Mouse (Mus musculus): ENCODE data around the gene Zfp687.
"Not testable (repeated sequence)": the region's sequence is repeated elsewhere in the genome, so short reads cannot be mapped to it uniquely, and the experiment has no call there.

Gene Zfp687

DNA sequence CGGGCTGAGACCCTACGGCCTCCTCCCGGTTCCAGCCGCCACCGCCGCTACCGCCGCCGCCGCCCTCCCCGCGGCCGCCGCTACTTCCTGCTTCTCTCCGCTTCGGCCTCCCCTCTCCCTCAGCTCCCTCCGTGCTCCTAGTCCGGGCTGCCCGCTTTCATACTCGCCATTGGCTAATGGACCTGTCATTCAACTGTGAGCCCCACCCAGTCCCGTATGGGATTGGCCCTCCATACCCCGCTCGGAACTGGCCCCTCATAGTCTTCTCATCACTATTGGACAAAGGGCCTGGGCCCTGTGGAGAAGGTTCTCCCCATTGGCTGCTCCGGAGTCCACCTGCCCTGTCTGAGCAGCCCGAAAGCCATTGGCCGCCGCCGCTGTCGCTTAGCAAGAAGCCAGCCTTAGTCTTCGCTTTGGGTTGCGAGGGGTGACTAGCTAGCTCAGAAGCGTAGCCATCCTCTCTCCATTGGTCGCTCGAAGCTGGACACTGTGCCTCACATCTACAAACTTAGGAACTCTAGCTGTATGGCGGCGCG is at the start of gene Zfp687:
Gene Zfp687, minus strand, starts transcription at position 112 of the 536 bp plus-strand sequence.
- peak; percentile 100 for DNase-seq

DNA sequence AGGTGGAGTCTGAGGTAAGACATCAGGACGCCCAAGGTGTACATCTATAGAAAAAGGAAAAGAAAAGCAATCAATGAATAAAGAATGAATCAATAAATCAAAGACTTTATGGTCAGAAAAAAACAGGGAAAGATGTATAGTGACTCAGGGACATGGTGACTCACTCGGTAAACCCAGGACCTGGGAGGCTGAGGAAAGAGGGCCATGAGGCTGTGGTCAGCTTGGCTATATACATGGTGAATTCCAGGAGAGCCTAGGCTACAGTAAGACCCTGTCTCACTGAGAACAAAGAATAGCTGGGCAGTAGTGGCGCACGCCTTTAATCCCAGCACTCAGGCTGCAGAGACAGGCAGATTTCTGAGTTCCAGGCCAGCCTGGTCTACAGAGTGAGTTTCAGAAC is 48.5 kb upstream of the Zfp687 start:
- DNase-seq: no peak

DNA sequence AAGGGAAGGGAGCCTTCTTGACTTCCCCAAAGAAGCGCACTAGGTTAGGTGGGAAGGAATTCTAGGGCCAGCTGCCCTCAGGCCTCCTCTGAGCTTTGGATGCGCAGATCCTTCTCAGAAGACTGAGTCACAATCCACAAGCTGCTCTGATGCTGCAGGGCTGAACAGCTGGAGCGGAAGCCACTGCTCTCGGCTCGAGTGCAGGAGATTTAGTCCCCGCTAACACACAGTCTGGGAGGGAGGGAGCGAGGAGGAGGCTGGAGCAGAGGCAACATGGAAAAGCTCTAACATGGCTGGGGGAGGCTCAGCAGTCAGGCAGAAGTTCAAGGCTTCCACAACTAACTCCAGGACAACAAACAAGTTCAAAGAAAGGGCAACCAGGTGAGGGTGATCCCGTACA is 42.8 kb upstream of the Zfp687 start:
- no peak for DNase-seq

DNA sequence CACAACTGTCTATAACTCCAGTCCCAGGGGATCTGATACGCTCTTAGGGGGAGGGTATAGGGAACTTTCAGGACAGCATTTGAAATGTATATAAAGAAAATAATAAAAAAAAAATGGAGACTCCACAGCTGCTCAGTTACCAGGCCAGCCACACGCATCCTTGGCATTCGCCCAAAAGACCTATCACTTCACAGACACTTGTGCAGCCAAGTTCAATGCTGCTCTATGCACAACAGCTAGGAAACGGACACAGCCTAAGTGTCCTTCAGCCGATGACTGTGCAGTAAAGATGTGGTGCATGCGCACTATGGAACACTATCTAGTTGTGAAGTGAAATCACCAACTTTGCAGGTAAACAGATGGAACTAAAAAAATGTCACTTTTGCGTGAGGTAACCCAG is 41.0 kb upstream of the Zfp687 start:
- DNase-seq: no peak

DNA sequence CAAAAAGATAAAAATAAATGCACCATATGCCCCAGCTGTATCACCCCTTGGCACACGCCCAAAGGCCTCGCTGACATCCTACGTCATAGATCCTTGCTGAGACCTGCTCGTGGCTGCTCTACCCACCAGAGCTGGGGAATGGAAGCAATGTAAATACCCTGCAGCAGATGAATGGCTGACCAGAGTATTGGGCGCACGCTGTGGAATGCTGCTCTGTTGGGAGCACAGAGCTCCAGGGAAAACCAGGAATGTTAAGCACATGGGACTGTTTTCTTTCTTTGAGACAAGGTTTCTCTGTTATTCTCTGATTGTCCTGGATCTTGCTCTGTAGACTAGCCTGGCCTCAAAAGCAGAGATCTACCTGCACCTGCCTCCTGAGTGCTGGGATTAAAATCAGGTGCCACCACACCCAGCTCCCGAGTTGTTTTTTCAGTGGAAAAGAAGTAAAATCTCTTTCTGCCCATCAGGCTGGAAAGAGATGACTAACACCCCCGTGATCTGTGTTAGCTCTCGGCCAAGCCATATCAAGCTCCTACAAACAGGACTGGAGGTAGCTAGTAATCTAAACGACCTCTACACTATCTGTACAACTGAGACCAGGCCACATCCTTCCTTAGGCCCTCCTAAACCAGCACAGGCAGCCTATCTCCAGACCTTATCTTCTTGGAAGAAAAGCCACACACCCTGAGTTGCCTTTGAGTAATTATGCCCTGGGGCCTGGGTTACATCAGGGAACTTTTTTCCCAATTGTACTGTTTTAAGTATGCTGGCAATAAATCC is 39.4 kb upstream of the Zfp687 start:
- DNase-seq: peak; percentile 37

DNA sequence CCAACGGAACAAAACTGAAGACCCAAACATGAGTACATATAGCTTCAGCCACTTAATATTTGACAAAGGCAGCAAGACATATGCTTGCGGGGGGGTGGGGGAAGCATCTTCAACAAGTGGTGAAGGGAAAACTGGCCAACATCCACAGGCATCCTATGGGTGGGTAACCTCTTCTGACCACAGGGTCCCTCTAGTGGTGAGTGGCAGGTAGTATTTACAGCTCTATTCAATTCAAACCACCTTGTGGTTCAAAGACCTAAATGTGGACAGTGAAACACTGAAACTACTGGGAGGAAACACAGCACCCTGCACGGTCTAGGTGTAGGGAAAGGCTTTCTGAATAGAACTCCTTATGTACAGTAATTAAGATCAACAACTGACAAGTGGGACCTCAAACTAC is 38.5 kb upstream of the Zfp687 start:
- no peak for DNase-seq

DNA sequence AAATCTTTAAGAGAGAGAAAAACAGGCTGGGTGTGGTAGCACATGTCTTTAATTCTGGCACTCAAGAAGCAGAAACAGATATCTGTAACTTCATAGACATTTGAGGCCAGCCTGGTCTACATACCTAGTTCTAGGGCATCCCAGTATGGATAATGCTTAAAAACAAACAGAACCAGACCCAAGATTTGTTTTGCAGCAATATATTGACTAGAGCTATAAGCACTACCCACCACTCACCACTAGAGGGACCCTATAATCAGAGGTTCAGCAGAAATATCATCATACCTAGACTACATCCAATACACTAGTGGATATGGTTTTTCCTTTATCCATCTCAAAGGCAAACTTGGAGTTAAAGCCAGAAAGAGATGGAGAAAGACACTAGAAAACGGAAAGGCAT is 37.7 kb upstream of the Zfp687 start:
- no peak for DNase-seq

DNA sequence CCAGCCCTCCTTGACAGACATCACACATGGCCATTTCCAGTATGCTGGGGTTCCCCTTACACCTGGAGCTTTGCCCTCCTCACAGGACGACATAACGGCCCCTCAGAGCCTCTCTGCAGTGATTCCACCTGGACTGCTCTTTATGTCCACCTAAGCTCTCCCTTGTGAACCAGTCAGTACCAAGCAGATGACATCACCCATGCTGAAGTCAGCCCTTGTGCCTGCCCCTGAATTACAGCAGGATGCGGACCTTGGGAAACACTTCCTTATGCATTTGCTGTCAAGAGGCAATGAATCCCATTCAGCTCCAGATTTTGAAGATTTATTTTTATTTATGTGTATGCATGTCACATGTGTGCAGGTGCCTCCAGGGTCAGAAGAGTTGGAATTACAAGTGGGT is 32.7 kb upstream of the Zfp687 start:
- DNase-seq: no peak

DNA sequence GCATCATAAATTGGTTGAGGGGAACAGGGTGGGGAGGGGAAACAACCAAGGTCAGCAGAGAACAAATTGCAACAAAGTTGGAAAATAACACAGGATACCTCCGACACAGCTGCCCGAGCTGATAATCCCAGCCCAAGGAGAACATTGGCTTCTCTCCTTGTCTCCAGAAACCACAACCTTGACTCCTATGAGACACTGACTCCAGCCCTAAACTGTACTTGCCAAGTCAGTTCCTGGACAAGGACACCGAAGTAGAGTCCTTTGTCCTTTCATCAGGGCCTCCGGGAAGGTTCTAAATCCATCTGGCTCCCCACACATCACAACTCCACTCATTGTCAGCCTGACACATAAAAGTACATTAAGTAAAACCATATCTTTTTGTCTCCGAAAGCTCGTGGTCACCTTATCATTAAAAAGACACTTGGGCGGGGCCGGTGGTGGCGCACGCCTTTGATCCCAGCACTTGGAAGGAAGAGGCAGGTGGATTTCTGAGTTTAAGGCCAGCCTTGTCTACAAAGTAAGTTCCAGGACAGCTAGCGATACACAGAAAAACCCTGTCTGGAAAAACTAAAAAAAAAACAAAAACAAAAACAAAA is 31.3 kb upstream of the Zfp687 start:
- DNase-seq: no peak

DNA sequence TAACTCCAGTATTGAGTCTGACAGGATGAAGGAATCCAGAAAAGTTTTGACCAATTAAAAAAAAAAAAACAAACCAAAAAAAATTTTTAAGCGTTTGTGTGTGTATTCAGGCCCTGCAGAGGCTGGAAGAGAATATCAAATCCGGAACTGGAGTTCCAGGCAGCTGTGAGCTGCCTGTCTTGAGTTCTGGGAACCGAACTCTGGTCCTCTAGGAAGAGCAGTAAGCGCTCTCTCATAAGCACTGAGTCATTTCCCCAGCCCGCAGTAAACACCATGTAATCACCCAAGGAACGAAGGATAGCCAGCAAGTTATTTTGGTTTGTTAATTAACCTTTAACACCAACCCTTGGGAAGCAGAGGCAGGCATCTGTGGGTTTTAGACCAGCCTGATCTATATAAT is 28.0 kb upstream of the Zfp687 start:
- no peak for DNase-seq

DNA sequence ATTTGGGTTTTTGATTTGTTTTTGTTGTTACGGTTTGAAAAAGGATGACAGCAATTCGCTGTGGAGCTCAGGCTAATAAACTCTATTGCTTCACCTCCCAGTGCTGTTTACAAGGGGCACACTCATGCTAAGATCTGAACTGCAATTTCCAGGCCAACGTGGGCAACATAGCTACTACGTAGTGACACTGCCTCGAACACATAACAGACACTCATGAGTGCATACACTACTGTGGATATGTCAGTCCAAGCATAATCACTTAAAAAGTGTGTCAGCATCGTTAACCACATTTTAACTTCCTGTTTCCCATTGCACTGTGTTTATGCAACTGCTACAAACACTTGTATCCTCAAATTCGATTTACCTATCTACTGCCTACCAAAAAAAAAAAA is 27.6 kb upstream of the Zfp687 start:
- DNase-seq: no peak

DNA sequence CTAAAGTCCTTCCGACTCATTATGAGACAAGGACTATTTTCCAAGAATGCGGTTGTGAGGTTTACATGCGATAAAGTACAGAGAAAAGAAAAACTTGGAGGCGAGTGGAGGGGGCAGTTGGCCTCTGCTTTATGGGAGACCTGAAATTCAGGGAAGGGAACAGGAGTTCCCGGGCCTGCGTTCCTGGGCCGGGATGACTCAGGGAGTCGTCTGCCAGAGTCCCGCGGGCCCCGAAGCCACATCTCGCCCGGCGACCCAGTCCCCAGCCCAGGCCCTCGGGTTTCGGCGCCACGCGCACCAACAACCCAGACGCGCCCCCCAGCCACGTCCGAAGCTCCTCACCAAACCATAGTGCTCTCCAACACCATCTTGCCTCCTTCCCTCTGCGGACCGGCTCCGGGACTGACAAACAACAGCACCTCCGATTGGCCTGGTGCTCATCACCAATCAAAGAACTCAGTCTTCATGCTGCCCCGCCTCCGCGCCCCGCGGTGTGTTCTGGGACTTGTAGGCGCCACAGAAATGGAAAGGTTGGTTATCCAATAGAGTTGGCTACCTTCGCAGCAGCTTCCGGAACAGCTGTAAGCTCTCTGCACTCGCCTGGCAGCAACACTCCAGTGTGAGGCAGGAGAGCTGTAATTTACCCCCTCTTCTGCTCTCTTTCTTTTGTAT is 27.1 kb upstream of the Zfp687 start, which contains the start of gene Psmd4:
Gene Psmd4, minus strand, starts transcription at position 449 of the 672 bp plus-strand sequence.
- peak; percentile 95 for DNase-seq

DNA sequence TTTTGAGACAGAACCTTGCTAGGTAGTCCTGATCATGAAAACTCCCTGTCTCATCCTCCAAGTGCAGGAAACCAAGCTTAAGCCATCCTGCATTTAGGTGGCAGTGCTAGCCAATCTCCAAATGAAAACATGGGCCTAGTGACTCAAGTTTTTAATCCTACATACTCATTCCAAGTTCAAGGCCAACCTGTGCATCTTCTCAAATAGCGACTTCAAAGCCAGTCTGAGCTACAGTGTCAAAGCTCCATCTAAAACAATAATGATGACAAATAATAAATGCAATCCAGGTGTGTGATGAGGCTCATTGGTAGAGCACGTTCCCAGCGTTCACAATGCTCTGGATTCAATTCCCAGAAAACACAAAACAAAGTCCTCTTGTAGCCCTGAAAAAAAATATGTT is 26.4 kb upstream of the Zfp687 start:
- no peak for DNase-seq

DNA sequence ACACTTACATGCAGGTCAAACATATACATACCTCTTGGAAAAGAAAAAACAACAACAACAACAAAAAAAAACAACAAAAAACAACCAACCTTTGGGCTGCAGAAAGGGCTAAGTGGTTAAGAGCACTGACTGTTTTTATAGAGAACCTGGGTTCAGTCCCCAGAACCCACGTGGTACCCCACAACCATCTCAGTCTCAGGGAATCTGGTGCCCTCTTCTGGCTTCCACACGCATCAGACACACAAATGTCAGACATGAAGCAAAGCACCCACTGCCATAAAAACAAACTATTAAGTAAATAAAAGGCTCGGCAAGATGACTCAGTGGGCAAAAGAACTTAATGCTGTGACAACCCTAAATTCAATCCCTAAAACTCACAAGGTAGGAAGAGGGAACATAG is 14.7 kb upstream of the Zfp687 start:
- no peak for DNase-seq

DNA sequence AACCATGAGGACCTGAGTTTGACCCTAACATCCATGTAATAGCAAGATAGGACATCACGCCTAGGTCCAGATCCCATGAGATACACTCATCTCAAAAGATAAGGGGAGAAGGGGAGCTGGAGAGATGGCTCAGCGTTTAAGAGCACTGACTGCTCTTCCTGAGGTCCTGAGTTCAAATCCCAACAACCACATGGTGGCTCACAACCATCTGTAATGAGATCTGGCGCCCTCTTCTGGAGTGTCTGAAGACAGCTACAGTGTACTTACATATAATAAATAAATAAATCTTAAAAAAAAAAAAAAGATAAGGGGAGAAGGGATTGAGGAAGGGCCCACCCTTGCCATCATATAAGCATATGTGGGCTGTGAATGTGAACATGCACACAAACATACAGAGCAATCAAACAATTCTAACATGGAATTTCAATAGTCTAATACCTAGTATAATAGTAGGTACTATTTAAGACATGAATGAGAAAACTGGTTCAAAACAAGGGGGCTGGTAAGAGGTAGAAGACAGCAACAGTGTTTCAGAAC is 14.1 kb upstream of the Zfp687 start:
- DNase-seq: not testable (repeated sequence)

DNA sequence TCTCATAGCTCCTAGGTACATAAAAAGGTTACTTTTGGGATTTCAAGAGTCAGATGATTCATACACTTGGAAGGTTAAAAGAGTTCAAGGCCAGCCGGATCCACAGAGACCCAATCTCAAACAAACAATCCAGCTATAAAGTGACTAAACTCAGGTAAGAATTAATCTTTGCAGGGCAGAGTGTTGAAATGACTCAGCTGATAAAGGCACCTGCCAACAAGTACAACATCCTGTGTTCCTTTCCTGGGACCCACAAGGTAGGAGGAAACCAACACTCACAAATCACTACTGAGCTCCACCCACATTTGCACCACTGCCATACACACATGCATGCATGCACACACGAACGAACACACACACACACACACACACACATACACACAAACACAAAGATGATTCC is 13.4 kb upstream of the Zfp687 start:
- no peak for DNase-seq

DNA sequence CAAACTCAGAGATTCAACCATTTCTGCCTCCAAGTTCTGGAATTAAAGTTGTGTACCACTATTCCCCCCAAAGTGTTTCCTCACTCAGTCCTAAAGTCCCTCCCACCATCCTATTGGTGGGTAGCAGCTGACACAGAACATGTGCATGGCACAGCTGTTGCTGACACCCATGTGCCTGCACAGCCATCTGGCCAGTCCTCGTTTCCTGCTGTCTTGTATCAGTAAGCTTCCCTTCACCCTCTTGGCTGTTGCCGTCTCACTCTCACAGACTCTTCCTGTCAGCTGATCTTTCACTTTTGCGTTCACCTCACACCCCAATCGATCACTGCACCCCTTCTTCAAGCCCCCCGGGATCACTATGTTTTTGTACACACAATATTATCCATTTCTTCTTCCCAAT is 12.5 kb upstream of the Zfp687 start:
- DNase-seq: no peak

DNA sequence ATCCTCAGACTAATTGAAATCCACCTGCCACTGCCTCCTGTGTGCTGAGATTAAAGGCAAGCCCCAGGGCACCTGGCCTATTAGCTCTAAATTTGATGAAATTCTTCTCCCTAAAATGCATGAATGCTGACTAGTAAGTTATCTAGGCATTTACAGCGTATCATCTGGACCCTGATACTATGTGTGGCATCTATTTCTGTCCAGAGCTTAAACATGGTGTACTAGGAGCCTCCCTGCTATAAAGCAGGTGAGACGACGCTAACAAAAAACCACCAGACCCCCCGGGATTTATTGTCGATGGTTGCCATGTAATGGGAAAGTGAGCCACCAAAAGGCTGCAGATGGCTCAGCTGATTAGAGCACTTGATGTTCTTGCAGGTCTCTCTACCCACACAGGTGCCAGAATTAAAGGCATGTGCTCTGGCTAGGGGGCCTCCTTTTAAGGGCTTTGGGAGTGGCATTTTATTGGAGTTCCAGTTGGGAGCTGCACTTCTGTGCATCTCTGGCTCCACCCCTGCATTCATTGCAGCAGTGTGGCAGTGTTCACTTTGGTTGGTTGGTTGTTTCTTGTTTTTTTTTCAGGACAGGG is 11.9 kb upstream of the Zfp687 start:
- no peak for DNase-seq

DNA sequence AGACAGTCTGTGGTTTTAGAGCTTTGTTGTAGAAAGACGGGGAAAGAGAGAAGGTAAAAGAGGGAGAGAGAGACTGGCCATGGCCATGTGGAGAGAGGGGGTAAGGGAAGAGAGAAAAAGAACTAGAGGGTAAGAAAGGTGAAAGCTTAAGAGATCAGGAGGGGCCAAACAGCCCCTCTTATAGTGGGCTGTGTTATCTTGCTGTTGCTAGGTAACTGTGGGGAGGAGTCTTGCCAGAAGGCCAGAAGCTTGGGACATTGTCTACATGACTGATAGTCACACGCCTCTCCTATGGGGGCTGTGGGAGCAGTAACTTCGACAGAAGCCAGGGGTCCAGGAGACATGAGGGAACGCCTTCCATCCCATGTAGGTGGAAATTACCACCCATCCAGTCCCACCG is 10.0 kb upstream of the Zfp687 start:
- no peak for DNase-seq

DNA sequence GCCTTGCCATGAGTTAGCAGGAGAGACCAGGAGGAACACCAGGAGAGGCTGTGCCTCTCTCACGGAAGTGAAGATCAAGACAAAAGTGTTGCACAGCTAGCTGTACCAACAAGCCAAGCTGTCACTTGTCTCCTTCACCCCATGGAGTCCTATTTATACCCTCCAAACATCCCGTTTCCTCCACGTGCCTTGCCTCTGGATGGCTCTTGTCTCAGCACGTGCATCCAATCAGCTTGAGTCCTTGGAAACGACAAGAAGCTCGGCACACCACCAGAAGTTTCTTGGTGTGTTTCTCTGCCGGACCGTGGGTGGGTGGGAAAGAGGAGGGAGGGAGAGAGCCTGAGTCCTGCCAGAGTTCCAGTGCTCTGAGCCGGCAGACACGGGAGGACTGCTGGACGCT is 9.3 kb upstream of the Zfp687 start:
- DNase-seq: no peak

DNA sequence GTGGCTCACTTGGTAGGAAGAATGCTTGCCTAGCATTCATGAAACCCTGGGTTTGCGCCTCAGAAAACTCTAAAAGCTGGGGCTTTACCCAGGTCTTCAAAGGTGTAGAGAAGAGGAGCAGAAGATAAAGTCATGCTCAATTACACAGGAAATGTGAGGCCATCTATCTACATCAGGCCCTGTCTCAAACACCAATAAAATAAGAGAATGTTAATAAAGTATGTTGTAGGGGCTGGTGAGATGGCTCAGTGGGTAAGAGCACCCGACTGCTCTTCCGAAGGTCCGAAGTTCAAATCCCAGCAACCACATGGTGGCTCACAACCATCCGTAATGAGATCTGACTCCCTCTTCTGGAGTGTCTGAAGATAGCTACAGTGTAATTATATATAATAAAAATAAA is 5.7 kb upstream of the Zfp687 start:
- not testable (repeated sequence) for DNase-seq

DNA sequence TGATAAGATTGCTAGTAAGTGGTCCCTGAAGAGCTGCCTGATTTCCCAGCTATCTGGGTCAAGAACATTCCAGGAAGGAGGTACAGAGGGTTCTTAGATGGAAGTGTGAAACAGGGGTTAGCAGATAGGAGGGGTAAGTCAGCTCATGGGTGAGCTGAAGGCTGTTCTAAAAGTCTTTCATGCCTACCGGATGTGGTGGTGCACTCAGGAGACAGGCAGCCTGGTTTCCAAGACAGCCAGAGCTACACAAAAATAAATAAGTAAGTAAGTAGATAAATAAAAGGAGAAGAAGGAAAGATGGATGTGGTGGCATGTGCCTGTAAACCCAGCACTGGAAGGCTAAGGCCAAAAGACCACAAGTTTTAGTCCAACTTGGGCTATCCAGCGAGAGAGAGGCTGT is 3.5 kb upstream of the Zfp687 start:
- DNase-seq: no peak

DNA sequence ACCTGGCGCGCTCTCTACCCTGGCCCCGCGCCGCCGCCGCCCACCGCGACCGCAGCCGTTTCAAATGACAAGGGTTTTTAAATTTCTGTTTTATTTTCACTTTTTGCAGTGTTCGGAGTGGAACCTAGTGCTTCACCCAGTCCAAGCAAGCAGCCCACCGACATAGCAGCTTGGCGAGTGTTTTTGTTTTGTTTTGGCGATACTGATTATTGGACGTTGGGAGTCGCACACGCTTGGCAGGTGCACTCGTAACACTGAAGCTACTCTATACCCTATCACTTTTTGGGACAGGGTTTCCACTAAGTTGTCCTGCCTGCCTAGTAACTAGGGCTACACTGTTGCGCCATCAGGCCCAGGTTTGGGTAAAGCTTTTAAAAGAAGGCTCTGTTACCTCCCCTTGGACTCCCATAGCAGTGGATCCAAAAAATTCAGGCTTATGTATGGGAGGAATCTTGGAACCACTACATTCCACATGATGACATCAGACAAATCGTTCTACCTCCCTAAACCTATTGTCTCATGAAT is 1.3 kb upstream of the Zfp687 start:
- DNase-seq: no peak

Measured in cerebellum, adult 11-12 months (tissue).